Mouse (Mus musculus): ENCODE measurements around the gene Chpf2. TPM values are rescaled to one million over a fixed set of nuclear protein-coding genes. Genes with fewer than 3 reads are reported as not detected.

The Chpf2 gene
- total RNA-seq, 2 experiments from 2014 or later: 0.96 to 1.6 TPM

- no peak for ATAC-seq (replicated peaks; ENCODE audit: low FRiP score, poor library complexity, severe bottlenecking)
Measured at GRCm38 (mm10) chr5:24602751-24603343, 16.3 kb downstream of the Chpf2 start.

GRCm38 (mm10) chr5:24603431-24604010 lies 17.0 kb downstream of the Chpf2 start:
- ATAC-seq (replicated peaks; ENCODE audit: low FRiP score, poor library complexity, severe bottlenecking): no peak

GRCm38 (mm10) chr5:24604080-24604655 lies 17.6 kb downstream of the Chpf2 start:
- ATAC-seq (replicated peaks; ENCODE audit: low FRiP score, poor library complexity, severe bottlenecking): no peak

- no peak for ATAC-seq (replicated peaks; ENCODE audit: low FRiP score, poor library complexity, severe bottlenecking)
Measured at GRCm38 (mm10) chr5:24604656-24605100, 18.1 kb downstream of the Chpf2 start.

- ATAC-seq (replicated peaks; ENCODE audit: low FRiP score, poor library complexity, severe bottlenecking): no peak
Measured at GRCm38 (mm10) chr5:24605321-24605979, 18.9 kb downstream of the Chpf2 start.

GRCm38 (mm10) chr5:24605980-24606665 lies 19.6 kb downstream of the Chpf2 start:
- no peak for ATAC-seq (replicated peaks; ENCODE audit: low FRiP score, poor library complexity, severe bottlenecking)

GRCm38 (mm10) chr5:24609388-24609787 lies 22.8 kb downstream of the Chpf2 start:
- ATAC-seq (replicated peaks; ENCODE audit: low FRiP score, poor library complexity, severe bottlenecking): no peak

GRCm38 (mm10) chr5:24611366-24612301 lies 25.1 kb downstream of the Chpf2 start:
- no peak for ATAC-seq (replicated peaks; ENCODE audit: low FRiP score, poor library complexity, severe bottlenecking)

- ATAC-seq (replicated peaks; ENCODE audit: low FRiP score, poor library complexity, severe bottlenecking): 0 out of 2 replicates have a peak, but pooled peaks have one; percentile 26
Measured at GRCm38 (mm10) chr5:24612302-24612649, 25.7 kb downstream of the Chpf2 start.

GRCm38 (mm10) chr5:24615097-24615496 lies 28.6 kb downstream of the Chpf2 start:
- ATAC-seq (replicated peaks; ENCODE audit: low FRiP score, poor library complexity, severe bottlenecking): no peak

- ATAC-seq (replicated peaks; ENCODE audit: low FRiP score, poor library complexity, severe bottlenecking): no peak
Measured at GRCm38 (mm10) chr5:24618921-24619320, 32.4 kb downstream of the Chpf2 start.

GRCm38 (mm10) chr5:24620116-24620515 lies 33.6 kb downstream of the Chpf2 start:
- ATAC-seq (replicated peaks; ENCODE audit: low FRiP score, poor library complexity, severe bottlenecking): no peak

GRCm38 (mm10) chr5:24620626-24621025 lies 34.1 kb downstream of the Chpf2 start:
- no peak for ATAC-seq (replicated peaks; ENCODE audit: low FRiP score, poor library complexity, severe bottlenecking)

- no peak for ATAC-seq (replicated peaks; ENCODE audit: low FRiP score, poor library complexity, severe bottlenecking)
Measured at GRCm38 (mm10) chr5:24622386-24623040, 36.0 kb downstream of the Chpf2 start.

- no peak for ATAC-seq (replicated peaks; ENCODE audit: low FRiP score, poor library complexity, severe bottlenecking)
Measured at GRCm38 (mm10) chr5:24623041-24623985, 36.8 kb downstream of the Chpf2 start.

- no peak for ATAC-seq (replicated peaks; ENCODE audit: low FRiP score, poor library complexity, severe bottlenecking)
Measured at GRCm38 (mm10) chr5:24623986-24624821, 37.7 kb downstream of the Chpf2 start, which contains the start of gene Smarcd3. Smarcd3 (minus strand) TSS chr5:24624411.

- ATAC-seq (replicated peaks; ENCODE audit: low FRiP score, poor library complexity, severe bottlenecking): no peak
Measured at GRCm38 (mm10) chr5:24624822-24625120, 38.2 kb downstream of the Chpf2 start.
